Mouse (Mus musculus): Measurements from ENCODE around the gene Tes3-ps.

The Tes3-ps gene

GRCm38 (mm10) chr13:49504510-49504909, 11.4 kb downstream of the Tes3-ps start, which contains the start of gene Ecm2:
TSS of gene Ecm2 (plus strand) at chr13:49504810.
- DNase-seq (ENCODE audit: low spot score in 2 of 2): no peak

GRCm38 (mm10) chr13:49505776-49506175, 12.7 kb downstream of the Tes3-ps start:
- no peak for DNase-seq (ENCODE audit: low spot score in 2 of 2)

- peak in 1 of 2 experiments; percentile 4 for DNase-seq (ENCODE audit: low spot score in 2 of 2)
Measured at GRCm38 (mm10) chr13:49507176-49507575, 14.1 kb downstream of the Tes3-ps start.

- no peak for DNase-seq (ENCODE audit: low spot score in 2 of 2)
Measured at GRCm38 (mm10) chr13:49518761-49519160, 25.6 kb downstream of the Tes3-ps start.

DNA sequence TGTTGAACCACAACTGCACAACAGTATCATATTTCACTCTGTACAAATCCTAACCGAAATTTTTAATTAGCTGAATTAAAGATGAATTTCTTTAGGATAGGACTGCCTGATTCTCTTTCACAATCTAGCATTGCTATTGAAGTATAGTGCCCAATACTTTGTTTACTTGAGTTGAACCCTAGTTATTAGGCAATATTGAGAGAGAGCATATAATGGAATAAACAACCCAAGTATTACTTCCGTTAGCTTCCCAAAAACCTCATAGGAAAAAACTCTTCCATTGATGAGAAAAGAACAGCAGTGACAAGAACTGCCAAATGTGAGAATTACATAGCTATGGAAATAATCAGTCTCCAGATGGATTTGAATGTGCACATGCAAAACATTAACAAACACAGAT, 33.1 kb downstream of the Tes3-ps start:
- DNase-seq (ENCODE audit: low spot score in 2 of 2): no peak

- DNase-seq (ENCODE audit: low spot score in 2 of 2): no peak
Measured at GRCm38 (mm10) chr13:49530636-49531035, 37.5 kb downstream of the Tes3-ps start.

- DNase-seq (ENCODE audit: low spot score in 2 of 2): no peak
Measured at GRCm38 (mm10) chr13:49536946-49537345, 43.8 kb downstream of the Tes3-ps start.

DNA sequence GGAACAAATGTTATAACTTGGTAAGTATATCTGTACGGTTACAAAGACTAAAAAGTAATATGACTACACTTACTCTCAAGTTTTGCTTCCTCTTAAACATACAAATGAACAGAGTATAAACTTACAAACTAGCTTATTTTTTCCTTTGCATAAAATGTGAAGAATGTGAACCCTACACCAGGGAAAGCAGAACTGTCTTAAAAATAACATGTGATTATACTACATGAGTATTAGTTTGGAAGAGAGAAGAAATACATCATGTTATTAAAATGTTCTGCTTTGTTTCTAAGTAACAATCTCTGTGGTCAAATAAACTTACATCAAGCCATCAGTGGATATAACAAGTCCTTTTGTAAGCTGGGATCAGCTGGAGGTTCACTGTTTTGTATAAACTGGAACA, 45.6 kb downstream of the Tes3-ps start:
- DNase-seq (ENCODE audit: low spot score in 2 of 2): no peak

GRCm38 (mm10) chr13:49544279-49544678, 51.2 kb downstream of the Tes3-ps start, which contains the start of gene Aspn:
TSS of gene Aspn (plus strand) at chr13:49544443.
- DNase-seq (ENCODE audit: low spot score in 2 of 2): no peak

DNA sequence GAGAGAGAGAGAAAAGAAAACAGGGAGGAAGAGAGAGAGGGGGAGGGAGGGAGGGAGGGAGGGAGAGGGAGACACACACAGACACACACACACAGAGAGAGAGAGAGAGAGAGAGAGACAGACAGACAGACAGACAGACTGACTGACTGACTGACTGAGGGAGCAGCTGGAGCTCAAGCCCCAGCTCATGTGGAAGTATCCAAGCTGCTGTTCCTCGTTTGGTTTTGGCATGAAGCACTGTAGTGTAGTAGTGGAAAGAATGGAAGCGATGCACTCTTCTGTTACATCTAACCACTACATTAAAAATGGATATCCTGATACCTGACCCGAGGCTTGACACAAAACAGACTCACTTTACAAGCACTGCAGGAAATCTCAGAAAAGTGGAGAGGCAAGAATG, 52.5 kb downstream of the Tes3-ps start:
- DNase-seq (ENCODE audit: low spot score in 2 of 2): no peak
